Mouse (Mus musculus): ENCODE data around the gene Bag2.

DNA sequence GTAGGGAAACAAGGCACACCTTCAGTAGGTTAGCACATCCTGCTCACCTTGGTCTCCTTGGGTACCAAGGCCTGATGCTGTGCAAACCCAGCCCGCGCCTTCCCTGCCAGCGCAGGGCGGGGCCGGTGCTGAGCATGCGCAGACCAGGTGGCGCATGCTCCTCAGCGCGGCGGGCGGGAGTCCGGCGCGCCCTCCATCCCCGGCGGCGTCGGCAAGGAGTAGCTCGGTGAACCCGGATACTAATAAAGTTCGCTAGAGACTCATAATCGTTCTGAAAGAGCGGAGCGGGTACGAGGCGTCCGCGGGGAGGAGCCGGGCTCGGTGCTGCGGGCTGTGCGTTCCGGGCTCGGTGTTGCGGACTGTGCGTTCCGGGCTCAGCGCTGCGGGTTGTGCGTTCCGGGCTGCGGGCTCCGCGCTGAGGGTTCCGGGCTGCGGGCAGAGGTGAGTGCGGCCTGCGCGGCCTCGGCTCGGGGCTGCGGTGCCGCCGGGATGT is 37.8 kb downstream of the Bag2 start, which contains the start of gene Rab23:
- TF ChIP-seq TAL1 (IDR thresholded peaks at IDR 0.05; ENCODE audit: low read length) (no peak), GATA1 (IDR thresholded peaks at IDR 0.05; ENCODE audit: low read length) (no peak)
